Mouse (Mus musculus) lung, postnatal 0 days (tissue): ENCODE data around the gene Sipa1l2. TPM values are rescaled to one million over a fixed set of nuclear protein-coding genes. Genes with fewer than 3 reads are reported as not detected.

Experiments
- ATAC-seq: fragments of 200-750 bp; cut with Nextera tagmentation; 2 replicates; pipeline ENCODE4 v1.8.0; 2017; ENCODE audit warnings: moderate library complexity
- DNase-seq: peaks from one replicate; pipeline ENCODE4 v3.0.0-alpha.2; 2016; ENCODE audit warnings: low spot score
- H3K27ac ChIP-seq: fragments of 300-500 bp; sonication (generic); 2 replicates; pipeline ENCODE4 v1.5.1; 2014; ENCODE audit warnings: antibody characterized with exemption, mild to moderate bottlenecking, low read length, mixed read lengths
- H3K27me3 ChIP-seq: fragments of 300-500 bp; sonication (generic); replicated peaks from 2 replicates; pipeline ENCODE4 v1.6.1; 2014; ENCODE audit warnings: low read length, mixed read lengths; ENCODE audit not compliant: insufficient read depth
- H3K36me3 ChIP-seq: fragments of 300-500 bp; sonication (generic); 2 replicates; pipeline ENCODE4 v1.6.1; 2014; ENCODE audit warnings: low read length, mixed read lengths; ENCODE audit not compliant: insufficient read depth
- H3K4me1 ChIP-seq: fragments of 300-500 bp; sonication (generic); 2 replicates; pipeline ENCODE4 v1.6.1; 2014; ENCODE audit warnings: antibody characterized with exemption, low read depth, low read length, mixed read lengths; ENCODE audit not compliant: insufficient read depth
- H3K4me2 ChIP-seq: fragments of 300-500 bp; sonication (generic); replicated peaks from 2 replicates; pipeline ENCODE4 v1.6.1; 2014; ENCODE audit warnings: low read depth, mild to moderate bottlenecking, low read length, moderate library complexity, mixed read lengths
- H3K4me3 ChIP-seq: fragments of 300-500 bp; sonication (generic); 2 replicates; pipeline ENCODE4 v1.5.1; 2014; ENCODE audit warnings: low read depth, low read length
- H3K9ac ChIP-seq: fragments of 300-500 bp; sonication (generic); replicated peaks from 2 replicates; pipeline ENCODE4 v1.6.1; 2014; ENCODE audit warnings: low read depth, mild to moderate bottlenecking
- H3K9me3 ChIP-seq: fragments of 300-500 bp; sonication (generic); 2 replicates; pipeline ENCODE4 v1.6.1; 2016; ENCODE audit warnings: low read length, mixed read lengths
- CTCF ChIP-seq: IDR thresholded peaks from 2 replicates; pipeline ENCODE4 v1.5.1; 2016; ENCODE audit warnings: antibody characterized with exemption, mild to moderate bottlenecking
- EP300 ChIP-seq: IDR thresholded peaks from 2 replicates; pipeline ENCODE4 v1.6.1; 2016; ENCODE audit warnings: antibody characterized with exemption, mild to moderate bottlenecking, control low read depth
- WGBS: fragments of 180-500 bp; shearing (Covaris S2); extraction: QIAGEN DNeasy Blood & Tissue Kit; methylation state at CpG from one replicate; pipeline ENCODE4 v1.1.7; 2014; 5-methylcytosine and 5-hydroxymethylcytosine counted together
- polyA plus RNA-seq: library from polyadenylated mRNA; unstranded; fragments of >200 nt; fragmentation: Nextera tagmentation; extraction: Ambion mirVana; gene quantifications from 2 replicates; pipeline ENCODE4 v1.2.1, GENCODE M21; 2015

Sipa1l2 gene
- polyA plus RNA-seq, 1 experiment from 2014 or later, result 9.4 TPM

DNA sequence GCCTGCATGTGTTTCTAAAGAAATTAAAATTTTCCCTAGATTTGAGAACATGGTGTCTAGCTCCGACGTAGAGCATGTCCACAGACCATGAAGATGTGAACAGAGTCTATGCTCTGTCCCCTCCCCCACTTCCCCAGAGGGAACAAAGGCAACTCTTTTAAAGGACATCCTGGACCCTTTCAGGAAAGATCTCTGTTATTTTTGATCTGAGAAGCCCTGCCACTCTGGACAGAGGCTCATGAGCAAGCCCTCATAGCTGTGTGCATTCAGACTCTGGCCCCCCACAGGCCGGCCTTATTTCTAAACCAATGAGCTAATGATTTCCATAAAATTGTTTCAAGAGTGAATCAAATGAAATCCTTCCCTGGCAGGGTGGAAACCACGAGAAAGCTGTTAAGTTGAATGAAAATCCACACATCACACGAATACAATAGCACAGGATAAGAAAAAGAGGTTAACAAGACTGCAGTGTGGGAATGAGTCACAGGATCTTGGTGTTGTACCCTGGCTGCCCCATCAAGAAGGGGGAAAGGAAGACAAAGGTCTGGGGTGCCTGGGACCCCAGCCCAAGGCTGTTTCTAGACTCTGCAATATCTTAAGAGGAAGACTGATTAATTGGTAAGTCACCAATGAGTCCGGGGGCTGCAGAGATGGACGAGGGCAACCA lies 84.9 kb downstream of the Sipa1l2 start:
- Histone ChIP-seq H3K4me2 (no peak overlapping the region), H3K27me3 (no peaks in the 10 kb centered on the region), H3K27ac (no peak overlapping the region), H3K9me3 (no peaks in the 10 kb centered on the region), H3K4me1 (no peaks in the 10 kb centered on the region), H3K9ac (no peak overlapping the region), H3K36me3 (peaks cover 12% of the 10 kb centered on the region; the same call in 1 of the 2 replicates), H3K4me3 (no peak overlapping the region)
- TF ChIP-seq CTCF (no peak), EP300 (no peak)
- no peak for ATAC-seq
- DNase-seq, result no peak
- 67% methylated on average over 7 of the region's 7 CpGs for whole genome bisulfite sequencing

DNA sequence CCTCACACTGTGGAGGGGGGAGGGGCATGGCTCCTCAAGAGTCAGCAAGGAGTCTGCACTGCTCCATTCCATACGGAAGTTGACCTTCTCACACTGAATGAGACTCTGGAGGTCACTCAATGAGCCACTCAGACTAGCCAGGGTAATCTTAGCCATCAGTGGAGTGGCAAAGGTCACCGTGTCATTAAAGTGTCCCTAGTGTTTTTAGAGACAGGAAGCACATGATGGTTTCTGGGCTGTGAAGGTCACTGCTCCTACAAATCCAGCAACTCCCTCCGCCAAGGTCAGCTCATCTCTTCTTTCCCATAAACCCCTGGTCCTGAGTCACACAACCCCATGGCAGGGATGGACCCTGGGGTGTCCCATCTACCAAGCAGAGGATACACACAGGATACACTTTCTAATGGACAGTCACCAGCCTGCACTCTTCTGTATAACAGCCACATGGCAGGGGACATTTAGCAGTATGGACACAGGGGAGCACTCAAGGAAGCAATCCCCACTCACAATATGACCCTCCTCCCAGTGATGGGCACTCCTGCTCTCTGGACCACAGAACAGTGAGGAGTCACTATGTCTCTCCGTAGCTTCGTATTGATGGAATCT lies 87.0 kb downstream of the Sipa1l2 start:
- Histone ChIP-seq H3K36me3 (peaks cover 12% of the 10 kb centered on the region; the same call in 1 of the 2 replicates), H3K4me3 (no peak overlapping the region), H3K4me2 (no peak overlapping the region), H3K27ac (no peak overlapping the region), H3K9me3 (no peaks in the 10 kb centered on the region), H3K9ac (no peak overlapping the region), H3K4me1 (no peaks in the 10 kb centered on the region), H3K27me3 (no peaks in the 10 kb centered on the region)
- DNase-seq (no peak), ATAC-seq (no peak)
- TF ChIP-seq CTCF (no peak), EP300 (no peak)
- 80% methylated on average over 5 of the region's 5 CpGs for WGBS

DNA sequence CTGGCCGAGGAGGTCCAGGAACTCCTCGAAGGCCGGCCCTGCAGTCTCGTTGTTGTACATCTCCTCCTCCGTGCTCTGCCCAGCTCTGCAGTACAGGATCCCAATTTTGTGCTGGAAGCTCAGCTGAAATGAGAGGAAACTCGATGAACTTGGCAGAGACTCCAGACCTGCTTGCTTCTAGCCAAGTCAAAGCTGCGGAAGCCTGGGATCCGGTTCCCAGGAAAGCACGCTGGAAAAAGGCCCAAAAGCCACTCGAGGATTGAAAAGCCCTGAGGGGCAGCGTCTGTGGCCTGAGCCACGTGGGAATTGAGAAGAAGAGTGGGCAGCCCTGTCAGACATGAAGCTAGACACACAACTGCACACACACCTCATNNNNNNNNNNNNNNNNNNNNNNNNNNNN lies 94.7 kb downstream of the Sipa1l2 start:
- H3K4me3 ChIP-seq, result no peak overlapping the region
- H3K36me3 ChIP-seq, result peaks cover 16% of the 10 kb centered on the region
- ATAC-seq (peak; percentile 25; the same call in 1 of the 2 replicates), DNase-seq (peak; percentile 50)
- no peak overlapping the region; the same call in 1 of the 2 replicates for H3K27ac ChIP-seq
- H3K9ac ChIP-seq, result no peak overlapping the region
- H3K4me1 ChIP-seq, result no peaks in the 10 kb centered on the region
- H3K9me3 ChIP-seq, result no peaks in the 10 kb centered on the region
- H3K4me2 ChIP-seq, result no peak overlapping the region
- no peak for TF ChIP-seq EP300
- TF ChIP-seq CTCF, result no peak
- 38% methylated on average over 12 of the region's 12 CpGs for WGBS
- no peaks in the 10 kb centered on the region for H3K27me3 ChIP-seq

DNA sequence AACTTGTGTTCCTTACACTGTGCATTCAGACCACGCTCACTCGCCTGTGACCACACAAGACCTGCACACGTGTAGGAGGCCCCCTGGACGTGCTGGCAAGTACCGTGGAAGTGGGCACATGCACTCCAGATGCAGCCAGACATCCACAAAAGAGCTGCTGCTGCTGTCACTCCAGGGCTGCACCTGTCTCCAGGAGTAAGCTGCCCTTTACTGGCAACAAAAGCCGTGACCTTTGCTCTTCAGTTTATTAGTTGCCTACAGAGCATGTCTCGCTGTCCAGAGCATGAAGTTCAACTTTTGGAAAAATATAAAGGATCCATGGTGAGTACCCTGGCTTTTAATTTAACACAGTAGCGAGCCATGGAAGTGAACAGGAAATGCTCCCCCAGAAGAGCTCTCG lies 98.2 kb downstream of the Sipa1l2 start:
- peaks cover 32% of the 10 kb centered on the region for H3K36me3 ChIP-seq
- H3K9ac ChIP-seq, result no peak overlapping the region

DNA sequence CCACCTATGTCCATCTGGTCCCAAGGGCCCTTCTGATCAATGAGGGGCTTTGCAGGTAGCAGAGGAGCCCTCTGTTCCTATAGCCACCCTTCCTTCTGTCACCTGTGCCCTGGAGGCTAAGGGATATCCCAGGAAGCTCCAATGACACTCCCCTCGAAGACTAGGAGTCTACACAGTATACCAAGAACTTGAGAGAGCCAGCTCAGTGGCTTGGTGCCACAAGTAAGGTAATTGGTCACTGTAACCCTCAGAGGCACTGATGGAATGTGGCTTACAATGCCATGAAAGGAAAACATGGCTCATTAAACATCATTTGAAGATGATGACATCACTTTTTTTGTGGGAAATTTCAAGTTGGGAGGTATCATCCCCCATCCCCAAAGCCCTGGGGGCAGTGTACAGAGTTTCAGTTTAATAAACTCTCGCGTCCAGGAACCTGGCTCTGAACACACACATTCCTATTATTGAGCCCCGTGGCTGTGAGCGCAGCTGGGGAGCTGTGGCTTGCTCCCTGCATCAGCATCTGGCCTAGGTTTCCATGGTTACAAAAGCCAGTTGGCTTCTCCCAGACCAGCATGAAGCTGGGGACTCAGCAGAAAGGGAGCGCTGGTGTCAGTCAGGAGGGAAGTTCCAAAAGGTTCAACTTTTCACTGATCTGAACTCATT lies 104.3 kb downstream of the Sipa1l2 start:
- Histone ChIP-seq H3K36me3 (peaks cover 28% of the 10 kb centered on the region), H3K9ac (no peak overlapping the region), H3K4me2 (no peak overlapping the region), H3K4me1 (no peaks in the 10 kb centered on the region), H3K9me3 (no peaks in the 10 kb centered on the region), H3K27ac (no peak overlapping the region), H3K27me3 (no peaks in the 10 kb centered on the region), H3K4me3 (no peak overlapping the region)
- DNase-seq, result no peak
- WGBS, result 68% methylated on average over 6 of the region's 6 CpGs
- no peak for ATAC-seq
- TF ChIP-seq CTCF (no peak), EP300 (no peak)

More for the DNA sequence above, 98.2 kb downstream of the Sipa1l2 start:
- TF ChIP-seq EP300, result no peak
- TF ChIP-seq CTCF, result no peak
- Histone ChIP-seq H3K27ac (no peak overlapping the region), H3K4me2 (no peak overlapping the region), H3K4me1 (no peaks in the 10 kb centered on the region), H3K27me3 (no peaks in the 10 kb centered on the region), H3K9me3 (no peaks in the 10 kb centered on the region), H3K4me3 (no peak overlapping the region)
- DNase-seq, result no peak
- ATAC-seq, result no peak
- WGBS, result 82% methylated on average over 9 of the region's 9 CpGs

DNA sequence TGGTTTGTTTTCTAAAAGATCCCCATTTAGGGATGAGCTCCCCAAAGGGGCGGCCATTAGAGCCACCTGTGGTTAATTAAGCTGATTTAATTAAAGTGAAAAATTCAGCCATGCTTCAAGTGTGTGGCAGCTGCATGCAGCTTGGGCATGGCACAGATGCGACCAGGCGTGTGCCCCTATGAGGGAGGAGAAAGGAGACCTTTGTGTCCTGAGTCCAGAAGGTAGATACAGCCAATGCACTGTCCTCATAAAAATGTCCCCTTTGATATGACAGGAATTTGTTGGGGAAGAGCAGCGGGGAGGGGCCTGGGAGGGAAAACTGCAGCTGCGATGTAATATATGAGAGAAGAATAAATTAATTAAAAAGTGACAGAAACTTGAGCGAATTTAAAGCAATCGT lies 106.7 kb downstream of the Sipa1l2 start:
- H3K36me3 ChIP-seq, result peaks cover 17% of the 10 kb centered on the region
- no peak overlapping the region for H3K27ac ChIP-seq
- 85% methylated on average over 7 of the region's 7 CpGs for WGBS
- DNase-seq (no peak), ATAC-seq (no peak)
- TF ChIP-seq CTCF (no peak), EP300 (no peak)
- no peaks in the 10 kb centered on the region for H3K27me3 ChIP-seq
- H3K4me2 ChIP-seq, result no peak overlapping the region
- no peaks in the 10 kb centered on the region for H3K9me3 ChIP-seq
- H3K9ac ChIP-seq, result no peak overlapping the region
- H3K4me1 ChIP-seq, result no peaks in the 10 kb centered on the region
- H3K4me3 ChIP-seq, result no peak overlapping the region
